Mouse (Mus musculus) heart, postnatal 25 days (tissue): Measurements from ENCODE around the gene Alkbh4. TPM values are rescaled to one million over a fixed set of nuclear protein-coding genes. Genes with fewer than 3 reads are reported as not detected.
"Not testable (repeated sequence)": the region's sequence is repeated elsewhere in the genome, so short reads cannot be mapped to it uniquely, and the experiment has no call there.

Experiments used
- DNase-seq: peaks from one replicate; pipeline ENCODE4 v3.0.0; 2022; ENCODE audit warnings: low spot score
- intact Hi-C: fragments of 180-260 bp; cut with DNase I; formaldehyde crosslinking; loops from one replicate; pipeline ENCODE4 v1.15.1; 2025
- total RNA-seq, 2 experiments: library from RNA; stranded (reverse); gene quantifications; 2 replicates each; pipeline ENCODE4 v1.2.3; 2021

Alkbh4 gene
- 1 to 10 TPM; 5.3 to 6.0 TPM for total RNA-seq

DNA sequence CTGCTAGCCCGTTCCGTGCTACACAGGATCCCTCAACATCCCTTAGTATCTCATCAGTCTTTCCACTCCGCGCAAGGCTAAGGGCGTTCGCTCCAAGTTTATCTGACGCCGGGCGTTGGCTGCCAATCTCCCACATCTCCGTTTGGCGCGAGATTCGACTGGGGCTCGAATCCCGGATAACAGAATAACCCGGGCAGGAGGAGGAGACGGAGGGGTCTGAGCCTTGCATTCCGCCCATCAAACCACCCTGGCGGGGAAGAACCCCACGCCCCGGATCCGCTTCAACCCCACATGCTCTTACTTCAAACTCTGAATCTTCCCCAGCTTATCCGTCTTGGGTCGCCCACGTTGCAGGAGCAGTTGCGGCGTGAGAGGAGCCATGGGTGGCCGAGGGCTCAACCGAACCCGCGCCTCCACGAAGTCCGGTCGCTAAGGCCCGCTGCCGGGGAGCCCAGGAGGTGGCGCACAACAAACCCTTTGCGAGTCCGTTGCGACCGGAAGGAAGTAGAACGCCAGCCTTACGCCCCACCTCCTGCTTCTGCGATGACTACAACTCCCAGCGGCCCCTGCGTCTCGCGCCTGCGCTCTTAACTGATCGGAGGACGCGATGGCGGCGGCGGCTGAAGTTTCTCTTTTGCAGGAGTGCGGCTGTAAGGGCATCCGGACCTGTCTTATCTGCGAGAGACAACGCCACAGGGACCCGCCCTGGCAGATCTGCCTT lies at the start of gene Alkbh4, which contains the start of gene Lrwd1:
Gene Alkbh4, plus strand, starts transcription at position 576 of the 721 bp plus-strand sequence.
Gene Lrwd1, minus strand, starts transcription at position 504 of the 721 bp plus-strand sequence.
- intact Hi-C loops, result loop anchor here (2.0 kb wide), 2 partner anchors 19 to 51 kb away; partner anchors contain the start of gene Polr2j
- DNase-seq, result peak; percentile 92

DNA sequence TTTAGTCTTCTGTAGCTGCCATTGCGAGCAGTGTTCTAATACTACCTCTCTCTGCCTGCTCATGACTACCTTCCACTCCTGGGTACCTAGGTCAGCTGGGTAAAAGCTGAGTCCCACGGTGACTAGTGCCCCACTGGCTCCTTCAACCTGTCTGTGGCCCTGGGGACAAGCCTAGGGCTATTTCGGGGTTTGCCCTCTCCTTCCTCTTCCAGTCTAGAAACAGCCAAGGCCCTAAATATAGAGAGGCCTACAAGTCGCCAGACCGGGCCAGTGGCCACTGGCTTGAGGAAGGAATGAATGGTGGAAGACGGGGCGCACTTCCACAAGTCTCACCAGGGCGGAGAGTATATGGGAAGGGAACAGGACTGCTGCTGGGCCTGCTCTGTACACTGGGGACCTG lies 49.7 kb upstream of the Alkbh4 start:
- no peak for DNase-seq
- intact Hi-C loops, result loop anchor here (5.0 kb wide), 1 partner anchor 39 kb away; no protein-coding TSS in a partner anchor

DNA sequence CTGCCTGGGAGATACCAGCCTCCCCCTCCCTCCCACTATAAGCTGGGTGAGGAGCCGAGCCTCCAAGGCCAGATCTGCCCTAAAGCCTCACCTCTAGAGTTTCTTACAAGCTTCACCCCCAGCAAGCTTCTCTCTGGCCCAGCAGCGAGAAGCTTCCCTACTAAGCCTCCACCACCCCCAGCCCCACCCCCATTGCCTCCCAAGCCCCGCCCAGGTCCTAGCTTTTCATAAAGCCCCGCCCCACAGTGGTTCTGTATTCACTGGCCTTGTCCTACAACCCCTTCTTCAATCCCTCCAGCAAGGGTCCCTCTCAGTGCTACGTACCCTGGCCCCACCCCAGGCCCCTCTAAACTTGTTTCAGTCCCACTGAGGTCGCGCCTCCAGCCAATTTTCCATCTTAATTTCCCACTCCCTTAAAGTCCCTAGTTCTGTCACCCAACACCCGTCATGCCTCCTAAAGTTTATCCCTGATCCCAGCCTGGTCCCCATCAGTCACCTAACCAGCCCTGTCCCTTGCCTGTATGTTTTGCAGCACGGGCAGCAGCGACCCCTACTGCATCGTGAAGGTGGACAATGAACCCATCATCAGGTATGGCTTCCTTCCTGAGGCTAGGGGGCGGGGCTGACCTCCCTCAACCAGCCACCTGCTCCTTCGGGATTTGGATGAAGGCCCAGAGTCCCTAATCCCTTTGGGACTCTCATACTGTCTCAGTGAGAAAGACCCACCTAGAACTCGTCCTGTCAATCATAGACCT lies 46.9 kb upstream of the Alkbh4 start:
- intact Hi-C loops, result loop anchor here (5.0 kb wide), 1 partner anchor 42 kb away; no protein-coding TSS in a partner anchor
- no peak for DNase-seq

DNA sequence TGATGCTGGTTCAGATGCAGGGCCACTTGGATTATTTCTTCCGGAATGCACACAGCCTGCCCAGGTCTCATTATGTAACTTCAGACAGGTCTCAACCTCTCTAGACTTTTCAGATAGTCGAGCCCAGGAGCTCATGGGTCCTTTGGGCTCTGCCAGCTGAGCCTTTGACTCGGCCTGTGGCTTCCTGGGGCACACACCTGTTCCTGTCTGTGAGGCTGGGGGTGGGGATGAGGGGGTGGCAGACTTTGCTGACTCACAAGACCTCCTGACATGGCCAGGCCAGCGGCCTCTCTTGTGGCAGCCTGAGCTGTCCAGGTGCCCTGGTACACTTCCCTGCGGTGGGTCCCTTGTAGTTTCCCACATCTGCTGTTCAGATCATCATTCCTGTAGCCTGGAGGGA lies 44.0 kb upstream of the Alkbh4 start:
- no peak for DNase-seq
- intact Hi-C loops, result no loop called here

DNA sequence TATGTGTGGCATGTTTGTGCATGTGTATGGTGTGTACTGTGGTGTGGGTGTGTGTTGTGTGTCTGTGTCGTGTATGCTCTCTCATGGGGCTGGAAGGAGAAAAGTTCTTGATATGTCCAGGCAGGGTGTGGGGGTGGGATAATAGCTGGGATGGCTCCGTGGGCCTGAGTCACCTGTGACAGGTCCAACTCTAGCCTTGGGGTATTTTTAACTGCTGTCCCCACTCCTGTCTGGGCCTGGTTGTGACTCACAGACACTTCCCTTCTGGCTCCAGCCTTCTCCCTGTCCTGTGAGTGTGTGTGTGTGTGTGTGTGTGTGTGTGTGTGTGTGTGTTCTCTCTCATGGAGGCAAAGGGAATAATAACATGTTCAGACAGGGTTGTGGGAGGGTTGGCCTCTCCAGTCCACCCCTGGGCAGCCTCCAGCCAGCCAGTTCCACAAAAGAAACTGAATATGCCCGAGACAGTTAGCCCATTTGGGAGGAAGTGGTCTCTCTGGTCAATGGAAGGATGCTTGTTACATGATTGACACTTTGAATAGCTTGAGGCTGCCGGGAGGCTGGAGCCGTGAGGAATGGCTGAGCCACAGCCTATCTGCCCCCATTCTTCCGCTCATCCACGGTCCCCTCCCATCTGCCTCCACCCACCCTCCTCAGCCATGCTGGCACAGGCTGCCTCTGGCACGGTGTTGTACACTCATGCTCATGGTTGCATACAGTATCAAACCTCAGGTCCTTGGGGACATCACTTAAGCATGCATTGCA lies 41.5 kb upstream of the Alkbh4 start:
- DNase-seq, result no peak
- intact Hi-C loops, result no loop called here

DNA sequence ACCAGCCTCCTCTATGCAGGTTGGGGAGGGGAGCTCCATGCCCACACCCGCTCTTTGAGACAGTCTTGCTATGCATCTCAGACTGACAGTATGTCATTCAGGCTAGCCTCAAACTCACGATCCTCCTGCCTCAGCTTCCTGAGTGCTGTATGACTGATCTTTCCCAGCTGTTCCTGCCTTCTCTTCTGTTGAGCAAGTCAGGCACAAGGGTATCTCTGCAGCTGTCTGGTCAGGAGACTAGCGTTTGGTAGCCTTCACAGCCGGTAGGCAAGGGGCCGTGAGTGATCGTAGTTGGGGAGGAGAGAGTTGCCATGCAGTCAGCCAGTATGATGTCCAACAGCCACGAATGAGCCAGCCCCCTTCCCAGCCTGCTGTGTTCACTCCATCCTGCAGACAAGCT lies 40.9 kb upstream of the Alkbh4 start:
- intact Hi-C loops, result no loop called here
- no peak for DNase-seq

DNA sequence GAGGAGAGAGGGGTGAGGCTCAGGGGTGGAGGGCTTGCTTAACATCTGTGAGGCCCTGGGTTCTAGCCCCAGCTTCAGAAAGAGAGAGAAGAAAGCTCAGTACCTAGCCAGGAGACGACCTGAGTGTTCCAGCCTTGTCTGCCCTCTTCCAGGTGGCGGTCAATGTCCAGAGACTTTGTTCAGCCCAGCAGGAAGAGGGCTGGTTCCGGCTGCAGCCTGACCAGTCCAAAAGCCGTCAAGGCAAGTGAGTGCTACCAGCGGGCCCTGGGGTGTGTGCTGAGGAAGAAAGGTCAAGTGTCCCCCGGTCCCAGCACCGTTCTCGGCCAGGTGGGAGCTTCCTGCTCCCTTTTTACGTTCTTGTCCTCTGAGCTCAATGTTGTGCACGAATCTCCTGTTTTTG lies 37.4 kb upstream of the Alkbh4 start:
- intact Hi-C loops, result no loop called here
- no peak for DNase-seq

DNA sequence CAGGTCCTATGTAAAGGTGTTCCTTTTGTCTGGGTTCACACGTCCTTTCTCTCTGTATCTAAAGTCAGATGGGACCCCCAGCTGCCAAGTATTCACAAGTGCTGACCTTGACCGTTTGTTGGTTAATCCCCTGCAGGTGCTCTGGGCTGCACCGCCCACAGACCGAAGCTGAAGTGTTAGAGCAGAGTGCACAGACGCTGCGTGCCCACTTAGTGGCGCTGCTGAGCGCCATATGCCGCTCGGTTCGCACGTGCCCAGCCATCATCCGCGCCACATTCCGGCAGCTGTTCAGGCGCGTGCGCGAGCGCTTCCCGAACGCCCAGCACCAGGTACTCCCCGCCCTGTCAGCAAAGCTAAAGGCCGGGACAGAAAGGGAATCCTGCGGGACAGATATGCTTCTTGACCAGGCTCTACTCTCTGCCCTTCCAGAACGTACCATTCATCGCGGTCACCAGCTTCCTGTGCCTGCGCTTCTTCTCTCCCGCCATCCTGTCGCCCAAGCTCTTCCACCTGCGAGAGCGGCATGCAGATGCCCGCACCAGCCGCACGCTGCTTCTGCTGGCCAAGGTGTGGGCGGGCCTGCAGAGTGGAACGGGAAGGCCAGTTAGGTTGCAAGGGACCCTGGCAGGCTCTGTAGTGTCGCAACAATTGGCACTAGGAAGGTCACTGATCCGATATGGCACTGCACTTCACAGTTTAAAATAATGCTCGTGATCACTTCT lies 33.7 kb upstream of the Alkbh4 start:
- DNase-seq, result peak; percentile 11
- intact Hi-C loops, result loop anchor here (5.0 kb wide), 1 partner anchor 85 kb away; no protein-coding TSS in a partner anchor

DNA sequence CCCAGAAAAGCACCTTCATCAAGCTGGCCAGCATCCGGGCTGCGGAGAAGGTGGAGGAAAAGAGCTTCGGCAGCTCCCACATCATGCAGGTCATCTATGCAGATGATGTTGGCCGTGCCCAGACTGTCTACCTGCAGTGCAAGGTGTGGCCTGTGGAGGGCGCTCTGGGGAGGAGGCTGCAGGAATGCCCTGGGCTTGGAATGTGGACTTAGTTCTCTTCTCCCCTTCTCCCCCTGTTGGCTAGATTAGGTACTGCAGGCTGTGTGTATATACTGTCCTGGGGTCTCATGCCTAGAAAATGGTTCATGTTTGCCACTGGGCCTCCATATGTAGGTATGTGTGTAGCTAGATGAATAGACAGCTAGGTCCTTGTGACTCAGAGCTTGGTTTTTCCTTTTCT lies 31.4 kb upstream of the Alkbh4 start:
- DNase-seq, result no peak
- intact Hi-C loops, result loop anchor here (5.0 kb wide), 1 partner anchor 83 kb away; no protein-coding TSS in a partner anchor

DNA sequence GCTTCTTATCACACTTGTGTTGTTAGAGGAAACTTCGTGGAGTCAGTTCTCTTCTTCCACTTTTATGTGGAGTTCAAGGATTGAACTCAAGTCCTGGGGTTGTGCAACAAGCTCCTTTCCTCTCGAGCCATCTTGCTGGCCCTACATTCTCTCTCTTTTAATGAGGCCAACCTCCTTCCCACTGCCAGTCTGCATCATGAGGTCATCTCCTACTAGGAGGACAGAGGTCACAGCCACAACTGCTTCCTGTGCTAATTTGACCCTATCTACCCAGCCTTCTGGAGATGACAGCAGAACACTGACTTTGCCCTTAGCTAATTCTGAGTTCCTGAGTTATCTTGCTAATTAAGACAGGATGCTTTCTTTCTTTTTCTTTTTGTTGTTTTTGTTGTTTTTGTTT lies 27.5 kb upstream of the Alkbh4 start:
- intact Hi-C loops, result no loop called here
- DNase-seq, result no peak

DNA sequence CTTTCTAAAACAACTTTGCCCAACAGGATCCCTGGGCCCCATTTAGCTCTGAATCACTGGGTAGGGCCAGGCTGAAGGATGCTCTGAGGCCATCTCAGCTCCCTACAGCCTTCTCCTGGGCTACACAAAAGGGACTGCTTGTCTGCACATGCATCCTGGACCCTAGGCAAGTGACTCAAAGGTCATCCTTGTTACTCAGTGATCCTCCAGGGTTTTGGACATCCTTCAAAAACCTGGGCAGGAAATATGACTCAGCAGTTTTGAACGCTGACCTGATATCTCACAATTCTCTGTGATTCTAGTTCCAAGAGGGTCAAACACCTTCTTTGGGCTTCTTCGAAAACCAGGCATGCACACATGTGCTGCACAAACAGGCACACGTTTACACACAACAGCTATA lies 26.9 kb upstream of the Alkbh4 start:
- intact Hi-C loops, result no loop called here
- DNase-seq, result no peak

DNA sequence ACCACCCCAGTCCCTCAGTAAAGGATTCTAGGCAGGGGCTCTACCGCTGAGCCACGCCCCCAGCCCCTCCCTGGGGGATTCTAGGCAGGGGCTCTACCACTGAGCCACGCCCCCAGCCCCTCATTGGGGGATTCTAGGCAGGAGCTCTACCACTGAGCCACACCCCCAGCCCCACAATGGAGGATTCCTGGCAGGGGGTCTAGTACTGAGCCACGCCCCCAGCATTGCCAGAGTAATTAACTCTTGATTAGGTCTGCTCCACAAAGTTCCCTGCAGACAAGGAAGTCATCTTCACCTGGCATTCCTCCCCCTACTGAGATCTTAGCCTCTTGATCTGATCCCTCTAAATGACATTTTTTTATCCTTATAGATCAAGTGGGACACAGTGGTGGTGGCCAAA lies 22.4 kb upstream of the Alkbh4 start:
- intact Hi-C loops, DNase-seq: not testable (repeated sequence)

DNA sequence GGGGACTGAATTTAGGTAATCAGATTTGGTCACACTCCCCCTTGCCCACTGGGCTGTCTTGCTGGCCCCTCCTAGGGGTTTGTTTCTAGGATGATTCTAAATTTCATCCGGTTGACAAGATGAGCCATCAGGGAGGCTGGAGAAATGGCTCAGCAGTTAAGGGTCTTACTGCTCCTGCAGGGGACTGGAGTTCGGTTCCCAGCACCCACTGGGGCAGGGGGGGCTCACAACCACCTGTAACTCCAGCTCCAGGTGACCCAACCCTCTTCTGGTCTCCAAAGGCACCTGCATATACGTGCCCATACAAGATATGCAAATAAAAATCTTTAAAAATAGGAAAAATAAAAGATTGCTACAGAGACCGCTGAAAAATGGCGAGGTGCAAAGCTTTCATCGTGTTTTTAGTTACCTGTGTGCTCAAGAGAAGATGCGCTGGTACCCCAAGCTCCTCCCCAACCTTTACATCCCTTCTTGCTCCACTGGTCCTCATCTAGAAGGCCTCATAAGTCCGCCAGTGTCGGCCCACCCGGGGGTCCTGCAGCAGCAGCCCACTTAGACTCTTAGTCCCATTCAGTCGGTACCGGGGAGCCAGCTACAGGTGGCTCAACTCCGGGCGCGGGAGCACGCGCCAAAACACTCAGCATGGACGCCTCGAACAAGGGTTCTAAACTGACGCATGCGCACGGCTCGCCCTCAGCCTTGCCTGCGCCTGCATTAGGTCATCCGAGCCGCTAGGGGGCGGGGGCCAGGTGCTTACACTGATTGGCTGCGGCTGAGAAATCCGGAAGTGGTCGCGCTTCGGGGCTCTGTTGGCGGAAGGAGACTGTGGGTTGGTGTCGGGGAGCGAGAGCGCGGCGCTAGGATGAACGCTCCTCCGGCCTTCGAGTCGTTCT lies 19.8 kb upstream of the Alkbh4 start, which contains the start of gene Polr2j:
Gene Polr2j, plus strand, starts transcription at position 741 of the 893 bp plus-strand sequence.
- peak; percentile 89 for DNase-seq
- intact Hi-C loops, result loop anchor here (2.0 kb wide), 1 partner anchor 19 kb away; no protein-coding TSS in a partner anchor

DNA sequence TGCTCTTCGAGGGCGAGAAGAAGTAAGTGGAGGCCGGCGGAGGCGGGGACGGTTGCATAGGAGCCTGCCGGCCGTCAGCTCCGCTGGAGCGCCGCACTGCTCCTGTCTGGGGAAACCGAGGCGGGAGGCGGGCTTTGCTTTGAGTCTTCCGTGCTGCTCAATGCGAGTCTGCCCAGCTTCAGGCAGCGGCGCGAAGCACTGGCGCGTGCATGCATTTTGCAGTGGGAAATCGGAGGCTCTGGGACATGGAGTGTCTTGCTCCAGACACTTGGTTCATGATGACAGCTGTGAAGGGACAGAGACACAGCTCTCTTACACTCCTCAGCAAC lies 19.2 kb upstream of the Alkbh4 start:
- intact Hi-C loops, result loop anchor here (2.0 kb wide), 1 partner anchor 18 kb away; no protein-coding TSS in a partner anchor
- DNase-seq, result no peak

DNA sequence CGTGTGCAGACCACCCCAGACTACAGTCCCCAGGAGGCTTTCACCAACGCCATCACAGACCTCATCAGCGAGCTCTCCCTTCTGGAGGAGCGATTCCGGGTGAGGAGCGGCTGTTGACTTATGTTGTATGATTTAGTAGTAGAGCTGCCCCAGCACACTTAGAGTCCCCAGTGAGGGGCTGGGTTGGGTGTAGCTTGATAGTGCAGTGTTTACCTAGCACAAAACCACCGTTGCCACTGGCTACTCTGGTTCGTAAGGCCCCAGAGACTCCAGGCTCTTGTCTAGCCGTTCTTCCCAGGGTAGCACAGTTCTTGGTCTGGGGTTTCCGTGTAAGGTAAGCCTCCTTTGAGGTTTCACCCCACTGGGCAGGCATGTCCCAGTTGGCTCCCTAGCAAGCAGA lies 13.8 kb upstream of the Alkbh4 start:
- intact Hi-C loops, result loop anchor here (5.0 kb wide), 1 partner anchor 335 kb away; no protein-coding TSS in a partner anchor
- DNase-seq, result no peak

DNA sequence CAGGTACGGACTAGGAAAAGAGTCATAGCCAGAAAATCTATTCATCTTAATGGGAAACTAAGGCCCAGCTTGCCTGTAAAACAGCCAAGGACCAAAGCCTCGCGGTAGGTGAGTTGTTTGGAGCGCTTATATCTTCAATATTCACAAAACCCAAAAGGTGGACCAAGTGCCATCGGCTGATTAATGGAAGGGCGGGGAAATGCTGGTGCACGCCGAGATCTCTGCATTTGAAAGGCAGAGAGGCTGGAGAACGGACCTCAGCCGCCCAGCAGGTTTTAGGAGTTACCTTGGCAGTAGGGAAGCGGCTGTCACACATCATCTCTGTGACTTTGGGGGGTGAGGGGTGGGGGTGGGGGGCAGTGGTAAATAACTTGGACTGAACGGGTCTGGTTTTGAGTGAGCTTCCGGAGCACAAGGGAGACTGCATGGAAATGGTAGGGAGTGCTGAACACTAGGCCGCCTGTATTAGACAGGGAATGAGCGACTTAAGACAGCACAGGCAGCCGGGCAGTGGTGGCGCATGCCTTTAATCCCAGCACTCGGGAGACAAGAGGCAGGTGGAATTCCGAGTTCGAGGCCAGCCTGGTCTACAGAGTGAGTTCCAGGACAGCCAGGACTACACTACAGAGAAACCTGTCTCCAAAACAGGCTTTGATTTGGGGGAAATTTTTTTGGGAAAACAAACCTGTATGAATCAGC lies 495 bp downstream of the Alkbh4 start:
- DNase-seq, result no peak
- intact Hi-C loops, result no loop called here

DNA sequence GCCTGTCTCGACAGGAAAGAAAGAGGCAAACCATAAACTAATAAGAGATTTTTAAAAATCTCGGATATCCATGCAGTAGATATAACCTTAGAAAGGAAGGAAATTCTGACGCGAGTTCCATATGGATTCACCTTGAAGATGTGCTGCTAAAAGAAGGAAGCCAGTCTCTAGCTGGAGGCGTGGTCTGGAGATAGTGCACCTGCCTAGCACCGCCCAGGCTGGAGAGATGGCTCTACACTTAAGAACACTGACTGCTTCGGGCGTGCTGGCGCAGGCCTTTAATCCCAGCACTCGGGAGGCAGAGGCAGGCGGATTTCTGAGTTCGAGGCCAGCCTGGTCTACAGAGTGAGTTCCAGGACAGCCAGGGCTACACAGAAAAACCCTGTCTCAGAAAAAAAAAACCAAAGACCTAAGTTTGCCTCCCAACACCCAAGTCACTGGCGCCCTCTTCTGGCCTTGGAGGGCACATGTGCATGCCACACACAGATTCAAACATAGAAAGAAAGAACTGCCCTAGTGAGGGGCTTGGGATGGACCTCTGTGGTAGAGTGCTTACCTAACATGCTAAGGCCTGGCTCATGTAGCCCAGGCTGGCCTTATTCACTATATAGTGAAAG lies 1.8 kb downstream of the Alkbh4 start:
- intact Hi-C loops, result no loop called here

DNA sequence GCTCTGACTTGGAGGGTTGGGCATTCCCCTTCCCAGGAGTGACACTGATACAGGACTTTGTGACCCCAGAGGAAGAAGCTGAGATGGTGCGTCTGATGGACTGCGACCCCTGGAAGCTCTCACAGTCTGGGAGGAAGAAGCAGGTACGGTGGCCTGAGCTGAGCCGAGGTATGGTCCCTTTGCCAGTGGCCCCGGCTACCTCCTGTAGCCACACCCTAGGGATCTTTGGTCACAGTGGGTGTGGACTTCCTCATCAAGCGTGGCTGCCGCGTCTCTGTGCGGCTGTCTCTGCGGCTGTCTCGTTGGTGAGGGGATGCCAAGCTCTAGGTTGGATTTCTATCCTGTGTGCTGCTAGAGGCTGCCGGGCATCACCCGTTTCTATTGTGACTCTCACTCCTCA lies 3.4 kb downstream of the Alkbh4 start:
- DNase-seq, result no peak
- intact Hi-C loops, result no loop called here

More for the DNA sequence above, 1.8 kb downstream of the Alkbh4 start:
- DNase-seq, result no peak
